Mouse (Mus musculus): ENCODE results near the gene Colgalt1.

The Colgalt1 gene

GRCm38 (mm10) chr8:71628396-71629095 lies 17.7 kb downstream of the Colgalt1 start:
- no peak for DNase-seq (ENCODE audit: low spot score)

- DNase-seq (ENCODE audit: low spot score) = peak; percentile 97
These were observed 18.4 kb downstream of the Colgalt1 start for GRCm38 (mm10) chr8:71629096-71629697.

GRCm38 (mm10) chr8:71629781-71630212 lies 19.0 kb downstream of the Colgalt1 start:
- DNase-seq (ENCODE audit: low spot score) = peak; percentile 69

GRCm38 (mm10) chr8:71630761-71631160 lies 20.0 kb downstream of the Colgalt1 start:
- no peak for DNase-seq (ENCODE audit: low spot score)

- DNase-seq (ENCODE audit: low spot score) = no peak
These were observed 21.1 kb downstream of the Colgalt1 start for GRCm38 (mm10) chr8:71631897-71632296.

GRCm38 (mm10) chr8:71633164-71633563 lies 22.4 kb downstream of the Colgalt1 start:
- peak; percentile 51 for DNase-seq (ENCODE audit: low spot score)

GRCm38 (mm10) chr8:71633981-71634667 lies 23.3 kb downstream of the Colgalt1 start:
- peak; percentile 79 for DNase-seq (ENCODE audit: low spot score)

GRCm38 (mm10) chr8:71637149-71638095 lies 26.6 kb downstream of the Colgalt1 start:
- DNase-seq (ENCODE audit: low spot score) = no peak

GRCm38 (mm10) chr8:71638321-71638720 lies 27.5 kb downstream of the Colgalt1 start:
- DNase-seq (ENCODE audit: low spot score) = no peak

GRCm38 (mm10) chr8:71639318-71639717 lies 28.5 kb downstream of the Colgalt1 start:
- no peak for DNase-seq (ENCODE audit: low spot score)

GRCm38 (mm10) chr8:71645510-71645909 lies 34.7 kb downstream of the Colgalt1 start:
- no peak for DNase-seq (ENCODE audit: low spot score)

GRCm38 (mm10) chr8:71654600-71654999 lies 43.8 kb downstream of the Colgalt1 start:
- DNase-seq (ENCODE audit: low spot score) = peak; percentile 36

- no peak for DNase-seq (ENCODE audit: low spot score)
These were observed 47.0 kb downstream of the Colgalt1 start for GRCm38 (mm10) chr8:71657816-71658215.

- no peak for DNase-seq (ENCODE audit: low spot score)
These were observed 47.8 kb downstream of the Colgalt1 start for GRCm38 (mm10) chr8:71658515-71659049.

GRCm38 (mm10) chr8:71659751-71660150 lies 49.0 kb downstream of the Colgalt1 start:
- no peak for DNase-seq (ENCODE audit: low spot score)

- peak; percentile 93 for DNase-seq (ENCODE audit: low spot score)
These were observed 49.7 kb downstream of the Colgalt1 start for GRCm38 (mm10) chr8:71660325-71661120.

- DNase-seq (ENCODE audit: low spot score) = peak; percentile 78
These were observed 54.7 kb downstream of the Colgalt1 start for GRCm38 (mm10) chr8:71665331-71666130.

- no peak for DNase-seq (ENCODE audit: low spot score)
These were observed 56.1 kb downstream of the Colgalt1 start for GRCm38 (mm10) chr8:71666855-71667254.

- no peak for DNase-seq (ENCODE audit: low spot score)
These were observed 56.5 kb downstream of the Colgalt1 start for GRCm38 (mm10) chr8:71667256-71667655.

Data from embryo, embryonic 10 days (tissue).